Mouse (Mus musculus): ENCODE results near the gene Hba-a1. TPM values are rescaled to one million over a fixed set of nuclear protein-coding genes. Genes with fewer than 3 reads are reported as not detected.
"Not testable (repeated sequence)": the region's sequence is repeated elsewhere in the genome, so short reads cannot be mapped to it uniquely, and the experiment has no call there.

The Hba-a1 gene
- total RNA-seq, 2 experiments from 2014 or later = 3,912 to 12,509 TPM

DNA sequence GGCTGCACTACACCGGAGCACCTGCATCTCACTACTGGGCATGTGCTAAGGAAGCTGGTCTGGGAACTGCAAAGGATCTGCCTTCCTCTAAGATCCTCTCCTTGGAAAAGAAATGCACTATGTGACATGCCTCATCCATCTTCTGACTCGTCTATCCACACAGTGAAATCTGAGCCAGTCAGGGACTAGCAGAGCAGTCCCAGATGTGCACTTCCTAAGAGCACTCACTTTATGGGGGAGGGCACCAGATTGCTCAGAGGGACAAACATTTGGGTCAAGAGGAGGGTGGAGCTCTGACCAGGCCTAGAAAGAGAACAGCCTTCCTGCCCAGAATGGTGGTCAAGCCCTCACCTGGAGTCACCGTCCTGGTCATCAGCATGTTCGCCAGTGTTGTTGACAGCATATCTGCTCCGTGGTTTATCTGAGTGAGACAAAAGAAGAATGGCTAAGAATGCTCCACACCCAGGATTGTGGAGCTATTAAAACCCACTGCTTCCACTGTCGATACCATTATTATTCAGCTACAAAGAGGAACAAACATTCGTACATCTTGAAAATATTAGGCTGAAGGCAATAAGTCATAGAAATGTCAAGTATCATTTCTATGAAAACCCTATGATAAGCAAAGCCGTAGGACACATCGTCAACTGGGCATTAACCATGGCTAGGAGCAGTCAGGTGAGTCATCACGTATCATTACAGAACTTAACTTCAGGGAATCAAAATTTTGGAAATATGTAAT, 20.5 kb upstream of the Hba-a1 start:
- no peak for DNase-seq

DNA sequence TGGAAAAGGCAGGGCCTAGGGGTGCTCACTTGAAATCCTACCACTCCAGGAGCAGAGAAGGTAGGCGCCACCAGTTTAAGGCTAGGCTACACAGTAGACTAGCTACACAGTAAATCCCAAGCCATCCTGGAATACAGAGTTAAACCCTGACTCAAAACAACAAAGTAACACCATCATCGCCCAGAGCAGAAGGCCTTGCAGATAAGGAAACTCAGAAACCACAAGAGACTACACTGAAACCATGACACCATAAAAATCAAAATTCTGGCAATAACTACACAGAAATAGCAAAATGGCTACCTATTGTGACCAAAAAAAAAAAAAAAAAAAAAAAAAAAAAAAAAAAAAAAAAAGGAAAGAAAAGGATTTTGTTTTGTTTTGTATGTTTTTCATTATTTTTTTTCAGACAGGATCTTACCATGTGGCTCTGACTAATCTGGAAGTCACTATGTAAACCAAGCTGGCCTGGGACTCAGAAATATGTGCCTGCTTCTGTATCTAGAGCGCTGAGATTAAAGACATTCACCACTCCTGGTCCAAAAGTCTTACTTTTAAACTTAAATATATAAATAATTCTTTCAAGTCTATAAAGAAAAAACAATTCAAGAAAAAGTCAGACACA, 18.1 kb upstream of the Hba-a1 start:
- DNase-seq = no peak

DNA sequence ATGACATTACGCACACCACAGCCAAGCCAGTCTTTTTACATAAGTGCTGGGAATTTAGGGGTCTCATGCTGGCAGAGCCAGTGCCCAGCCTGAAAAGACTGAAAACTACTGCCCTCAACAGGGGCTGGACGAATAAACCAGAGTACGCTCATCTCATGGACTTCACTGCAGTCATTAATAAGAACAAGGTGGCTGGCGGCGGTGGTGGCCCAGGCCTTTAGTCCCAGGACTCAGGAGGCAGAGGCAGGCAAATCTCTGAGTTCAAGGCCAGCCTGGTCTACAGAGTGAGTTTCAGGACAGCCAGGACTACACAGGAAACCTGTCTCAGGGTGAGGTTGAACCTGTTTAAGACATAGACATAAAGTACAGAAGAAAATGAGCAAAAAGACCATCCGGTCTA, 17.1 kb upstream of the Hba-a1 start:
- no peak for DNase-seq

DNA sequence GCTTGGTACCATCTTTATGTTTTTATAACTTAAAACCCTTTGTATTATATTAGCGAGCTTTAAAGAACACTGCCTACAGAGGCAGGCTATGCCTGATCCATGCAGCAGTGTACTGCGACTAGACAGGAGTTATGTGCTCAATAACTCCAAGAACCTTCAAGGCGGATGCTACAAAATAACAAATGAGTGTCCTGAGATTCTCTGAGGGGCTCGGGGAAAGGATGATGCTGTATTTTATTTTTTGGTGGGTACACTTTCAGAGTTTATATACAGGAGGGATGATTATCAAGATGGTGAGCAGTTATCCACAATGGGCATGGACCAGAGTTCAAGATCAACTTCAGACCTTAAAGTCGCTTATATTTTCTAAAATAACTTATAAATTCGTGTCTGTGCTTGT, 16.5 kb upstream of the Hba-a1 start:
- no peak for DNase-seq

DNA sequence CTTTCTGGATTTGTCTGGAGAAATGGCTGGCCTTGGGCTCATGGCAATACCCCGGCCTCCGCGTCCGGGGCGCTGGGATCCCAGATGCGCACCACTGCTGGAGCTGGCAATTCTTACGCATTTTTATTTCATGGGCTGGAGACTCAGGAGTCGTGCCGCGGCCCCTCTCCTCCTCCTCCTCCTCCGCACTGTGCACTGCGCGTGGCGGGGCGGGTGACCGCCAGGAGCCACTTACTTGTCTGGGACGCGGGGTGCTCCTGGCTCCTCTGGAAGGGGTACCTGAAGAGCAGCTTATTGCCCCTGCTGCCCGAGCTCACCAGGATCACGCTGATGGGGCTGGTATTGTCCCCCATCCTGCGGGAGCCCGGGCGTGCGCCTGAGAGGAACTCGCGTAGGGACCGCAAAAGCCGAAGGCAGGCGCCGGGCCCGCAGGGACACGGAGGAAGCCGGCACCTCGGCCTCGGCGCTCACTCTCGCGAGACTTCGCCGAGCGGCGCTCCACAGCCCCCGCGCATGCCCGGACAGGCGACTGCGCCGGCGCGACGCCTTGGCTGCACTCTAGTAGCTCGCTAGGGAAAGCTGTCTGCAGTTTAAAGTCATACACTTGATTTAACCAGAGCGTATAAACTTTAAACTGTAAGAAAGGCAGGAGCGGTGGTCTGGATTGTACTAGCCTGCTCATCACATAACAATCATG, 16.0 kb upstream of the Hba-a1 start, which contains the start of gene Nprl3:
Gene Nprl3 (minus strand): TSS at position 520 of the 697 bp plus-strand sequence.
- peak; percentile 98 for DNase-seq

DNA sequence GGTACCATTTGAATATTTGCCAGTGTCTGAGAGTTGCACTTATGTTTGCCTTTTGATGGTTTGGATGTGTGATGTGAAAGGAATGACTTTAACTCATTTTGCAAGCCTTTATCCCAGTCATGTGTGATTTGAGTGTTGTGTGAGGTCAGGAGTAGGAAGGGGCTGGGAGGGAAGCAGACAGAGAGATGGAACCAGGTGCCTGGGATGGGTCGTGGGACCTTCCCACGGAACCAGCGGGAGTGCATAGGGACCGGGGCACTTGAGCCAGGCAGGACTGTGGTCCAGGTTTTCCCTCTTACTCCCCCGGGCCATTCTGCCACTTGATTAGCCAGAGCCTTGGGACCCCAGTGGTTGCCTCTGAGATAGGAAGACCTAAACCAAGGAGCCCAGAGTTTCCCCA, 15.3 kb upstream of the Hba-a1 start:
- DNase-seq = no peak

DNA sequence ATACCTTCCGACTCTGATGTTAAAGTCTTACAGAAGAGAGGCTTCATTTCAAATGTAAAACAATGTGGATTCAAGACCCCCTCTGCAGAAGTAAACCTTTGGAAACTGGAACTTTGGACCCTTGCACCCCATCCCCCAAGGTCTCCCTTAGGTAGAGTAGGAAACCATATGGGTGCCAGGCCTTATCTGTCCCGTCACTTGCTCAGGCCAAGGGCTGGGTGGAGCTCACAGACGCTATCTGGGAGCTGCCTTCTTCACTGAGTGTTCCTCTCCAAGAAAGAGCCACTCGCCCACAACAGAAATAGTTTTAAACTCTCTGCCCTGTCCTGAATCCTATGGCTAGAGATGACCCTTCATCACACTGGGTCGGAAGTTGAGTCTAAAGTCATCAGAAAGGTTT, 14.4 kb upstream of the Hba-a1 start:
- no peak for DNase-seq

DNA sequence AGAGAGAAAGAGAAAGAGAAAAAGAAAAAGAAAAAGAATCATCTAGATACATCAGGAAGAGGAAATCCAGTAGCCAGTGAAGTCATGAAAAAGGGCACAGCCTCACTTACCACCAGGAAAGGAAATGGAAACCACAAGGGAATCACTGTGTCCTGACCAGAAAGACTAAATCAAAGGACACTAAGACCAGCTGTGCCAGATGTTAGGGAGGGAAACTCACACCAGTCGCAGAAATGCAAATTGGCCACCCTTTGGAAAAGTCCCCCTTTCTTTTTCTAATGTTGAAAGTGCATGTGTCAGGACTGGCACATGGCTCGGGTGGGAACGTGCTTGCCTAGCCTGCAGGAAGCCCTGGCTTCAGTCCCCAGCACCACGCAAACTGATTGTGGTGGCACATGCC, 12.1 kb upstream of the Hba-a1 start:
- no peak for DNase-seq

DNA sequence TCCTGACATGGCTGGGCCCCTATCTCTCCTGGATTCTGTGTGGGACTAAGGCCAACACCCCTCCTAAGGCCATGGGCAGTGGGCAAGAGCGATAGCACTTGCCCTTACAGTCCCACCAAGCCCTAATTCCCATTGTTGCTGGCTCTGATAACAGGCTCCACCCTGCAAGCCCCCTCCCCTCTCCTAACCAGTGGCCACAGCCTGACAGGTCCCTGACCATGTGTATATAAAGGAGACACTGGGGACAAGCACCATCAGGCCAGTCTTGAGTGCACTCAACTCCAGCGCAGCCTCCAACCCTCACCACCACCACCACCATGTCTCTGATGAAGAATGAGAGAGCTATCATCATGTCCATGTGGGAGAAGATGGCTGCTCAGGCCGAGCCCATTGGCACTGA, 7.0 kb upstream of the Hba-a1 start, which contains the start of gene Hba-x:
Gene Hba-x (plus strand): TSS at position 54 of the 400 bp plus-strand sequence.
- DNase-seq = no peak

DNA sequence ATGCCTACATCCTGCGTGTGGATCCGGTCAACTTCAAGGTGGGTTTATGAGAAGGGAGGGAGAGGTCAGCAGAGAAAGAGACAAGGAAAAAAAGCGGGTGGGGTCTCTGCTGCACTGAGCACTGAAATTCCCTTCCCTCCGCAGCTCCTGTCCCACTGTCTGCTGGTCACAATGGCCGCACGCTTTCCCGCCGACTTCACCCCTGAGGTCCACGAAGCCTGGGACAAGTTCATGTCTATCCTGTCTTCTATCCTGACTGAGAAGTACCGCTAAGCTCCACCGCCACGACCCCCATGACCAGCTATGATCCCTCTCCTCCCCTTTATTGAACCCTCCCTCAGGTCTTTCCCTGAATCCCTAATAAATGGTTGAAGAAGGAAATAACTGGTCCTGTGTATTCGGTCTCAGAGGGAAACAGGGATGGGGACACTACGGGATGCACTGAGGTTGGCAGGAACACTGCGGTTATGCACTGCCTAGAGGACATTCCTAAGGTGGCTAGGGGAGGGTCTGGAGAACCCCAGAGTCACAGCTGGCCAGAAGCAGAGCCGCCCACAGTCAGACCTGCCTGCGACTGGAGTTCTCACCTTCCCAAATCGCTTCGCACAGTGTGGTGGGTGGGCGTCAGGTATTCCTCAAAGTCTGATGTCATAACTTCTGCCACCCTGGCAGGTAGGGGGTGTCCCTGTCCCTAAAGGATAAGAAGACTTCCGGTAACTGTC, 5.4 kb upstream of the Hba-a1 start:
- no peak for DNase-seq

DNA sequence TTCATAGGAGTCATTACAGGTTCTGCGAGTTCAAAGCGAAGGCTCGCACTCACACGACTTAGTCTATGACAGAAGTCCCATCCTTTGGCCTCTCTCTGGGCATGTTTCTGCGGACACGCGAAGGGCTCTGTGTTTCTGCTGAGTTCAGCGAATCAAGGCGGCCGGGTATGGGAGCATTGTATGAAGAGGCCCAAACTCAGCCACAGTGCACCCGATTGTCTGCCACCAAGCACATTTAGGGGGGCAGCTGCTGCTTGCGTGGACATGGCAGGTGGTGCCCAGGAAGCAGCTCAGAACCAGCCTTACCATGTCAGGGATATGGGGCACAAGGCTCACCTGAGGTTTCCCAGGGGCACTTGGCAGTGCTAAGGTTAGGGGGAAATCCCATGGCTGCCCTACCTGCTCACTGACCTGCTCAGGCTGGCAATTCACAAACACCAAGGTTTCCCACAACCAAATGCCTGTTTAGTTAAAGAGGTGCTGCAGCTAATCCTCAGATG, 4.8 kb upstream of the Hba-a1 start:
- DNase-seq = no peak

DNA sequence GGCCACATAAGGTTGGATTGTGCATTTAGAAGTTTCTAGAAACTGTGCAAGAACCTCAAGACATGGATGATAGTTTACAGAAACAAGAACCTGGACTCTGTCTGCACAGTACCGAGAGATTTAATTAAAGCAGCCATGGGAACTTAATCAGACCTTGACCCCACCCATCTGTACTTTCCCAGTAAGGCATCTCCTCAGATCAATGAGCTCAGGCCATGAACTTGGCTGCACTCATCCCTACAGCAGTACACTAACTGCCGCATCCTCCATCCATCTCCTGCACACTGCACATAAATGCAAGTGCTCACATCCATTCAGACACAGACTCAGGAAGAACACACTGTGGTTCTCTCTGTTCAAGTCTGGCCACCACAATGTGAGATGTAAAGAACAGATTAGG, 2.7 kb upstream of the Hba-a1 start:
- DNase-seq = no peak

DNA sequence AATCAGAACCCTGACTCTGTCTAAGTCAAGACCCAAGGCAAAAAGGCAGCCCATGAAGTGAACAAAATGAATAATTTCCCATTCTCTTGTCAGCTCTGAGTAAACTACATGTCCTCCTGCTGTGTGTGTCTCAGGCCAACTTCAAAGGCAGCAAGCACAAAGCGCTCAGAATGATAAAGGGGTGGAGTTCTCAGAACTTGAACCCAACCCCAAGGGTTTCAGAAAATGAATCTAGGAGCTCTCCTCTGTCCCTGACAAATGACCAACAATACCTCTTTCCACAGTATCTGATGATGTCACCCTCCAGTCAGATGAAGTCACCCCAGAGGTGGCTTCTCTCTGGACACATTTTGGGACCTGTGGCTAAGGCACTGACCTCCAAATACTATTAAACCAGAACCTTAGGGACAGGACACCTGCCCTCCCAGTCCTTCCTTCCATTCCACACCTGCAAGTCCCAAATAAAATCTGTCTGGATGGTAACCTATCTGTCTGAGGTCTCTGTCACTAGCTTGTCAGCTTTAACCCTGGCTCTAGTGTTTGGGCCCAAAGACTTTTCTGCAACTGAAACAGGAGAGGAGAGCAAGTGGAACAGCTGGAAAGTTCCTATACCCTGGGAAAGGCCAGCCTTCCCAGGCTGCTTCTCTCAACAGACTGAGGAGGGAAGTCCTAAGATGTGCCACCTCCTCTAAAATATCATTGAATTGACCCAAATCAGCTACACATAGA, 1.7 kb upstream of the Hba-a1 start:
- DNase-seq = no peak

DNA sequence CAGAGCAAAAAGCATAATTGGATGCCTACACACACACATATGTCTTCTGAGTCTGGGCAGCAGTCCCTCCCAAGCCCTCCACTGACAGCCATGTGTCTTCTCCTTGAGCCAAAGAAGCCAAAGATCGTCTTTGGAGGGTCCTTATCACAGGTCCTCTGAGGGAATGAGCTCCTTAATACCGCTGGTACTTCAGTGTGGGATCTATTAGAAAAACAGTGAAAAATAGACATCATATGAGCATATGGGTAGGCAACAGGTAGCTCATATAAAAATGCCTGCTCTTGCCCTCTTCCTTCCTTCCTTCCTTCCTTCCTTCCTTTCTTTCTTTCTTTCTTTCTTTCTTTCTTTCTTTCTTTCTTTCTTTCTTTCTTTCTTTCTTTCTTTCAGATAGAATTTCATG, 1.3 kb downstream of the Hba-a1 start:
- DNase-seq = not testable (repeated sequence)

DNA sequence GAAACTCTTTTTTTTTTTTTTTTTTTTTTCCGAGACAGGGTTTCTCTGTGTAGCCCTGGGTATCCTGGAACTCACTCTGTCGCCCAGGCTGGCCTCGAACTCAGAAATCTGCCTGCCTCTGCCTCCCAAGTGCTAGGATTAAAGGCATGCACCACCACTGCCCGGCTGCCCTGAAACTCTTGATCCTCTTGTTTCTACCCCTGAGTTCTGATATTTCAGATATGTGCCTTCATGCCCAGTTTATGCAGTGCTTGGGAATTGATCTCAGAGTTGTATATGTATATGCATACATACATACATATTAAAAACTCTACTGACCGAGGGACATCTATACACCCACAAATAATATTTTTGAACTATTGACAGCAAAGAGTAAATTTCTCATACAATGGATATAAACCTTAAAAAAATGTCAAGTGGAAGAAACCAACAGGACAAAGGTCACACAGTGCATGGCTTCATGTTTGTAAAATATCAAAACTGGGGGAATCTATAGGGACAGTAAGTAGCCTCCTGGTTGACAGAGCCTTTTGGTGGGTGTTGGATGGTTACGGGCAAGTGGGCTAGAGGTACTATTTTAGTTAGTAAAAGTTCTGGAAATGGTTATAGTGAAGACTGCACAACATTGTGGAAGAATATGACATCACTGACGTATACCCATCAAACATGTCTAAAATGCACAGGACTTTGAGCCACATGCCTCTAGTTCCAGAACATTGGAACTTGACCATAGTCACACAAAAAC, 1.9 kb downstream of the Hba-a1 start:
- DNase-seq = no peak

DNA sequence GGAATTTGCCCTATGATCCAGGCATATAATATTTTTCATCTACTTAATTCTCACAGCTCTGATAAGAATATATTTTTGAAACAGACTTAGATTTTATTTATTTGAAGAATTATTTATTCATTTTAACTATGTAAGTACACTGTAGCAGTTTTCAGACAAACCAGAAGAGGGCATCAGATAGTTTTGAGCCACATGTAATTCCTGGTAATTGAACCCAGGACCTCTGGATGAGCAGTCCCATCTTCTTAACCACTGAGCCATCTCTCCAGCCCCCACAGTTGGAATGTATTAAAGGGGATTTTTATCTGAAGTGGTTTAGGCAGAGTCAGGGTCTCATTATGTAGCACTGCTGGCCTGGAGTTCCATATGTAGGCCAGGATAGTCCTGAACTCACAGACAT, 2.6 kb downstream of the Hba-a1 start:
- DNase-seq = not testable (repeated sequence)

DNA sequence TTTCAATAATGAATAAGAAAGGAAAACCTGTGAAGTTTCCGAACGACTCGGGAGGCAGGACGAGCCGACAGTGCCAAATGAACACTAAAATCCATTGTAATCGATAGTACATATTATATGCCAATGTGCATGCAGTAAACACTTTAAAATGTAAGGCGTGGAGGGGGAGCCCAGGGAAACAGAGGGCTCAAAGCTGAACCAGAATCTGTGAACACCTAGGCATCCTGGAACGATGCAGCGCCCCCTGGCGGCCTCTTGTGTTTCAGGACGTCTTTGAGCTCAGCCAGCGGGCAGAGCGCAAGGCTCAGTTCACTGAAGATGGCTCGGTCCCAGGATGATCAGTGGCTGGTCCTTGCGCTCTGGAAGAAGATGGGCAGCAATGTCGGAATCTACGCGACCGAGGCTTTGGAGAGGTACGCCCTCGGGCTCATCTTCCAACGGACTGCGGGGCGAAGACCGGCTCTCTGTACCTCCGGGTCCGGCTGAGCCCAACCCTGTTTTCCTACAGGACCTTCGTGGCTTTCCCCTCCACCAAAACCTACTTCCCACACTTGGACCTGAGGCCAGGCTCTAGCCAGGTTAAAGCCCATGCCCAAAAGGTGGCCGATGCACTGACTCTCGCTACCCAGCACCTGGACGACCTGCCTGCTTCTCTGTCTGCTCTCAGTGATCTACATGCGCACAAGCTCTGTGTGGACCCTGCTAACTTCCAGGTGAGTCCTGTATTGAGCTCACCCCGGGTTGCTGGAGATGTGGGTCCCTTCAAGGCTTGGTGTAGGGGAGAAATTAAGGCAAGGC, 3.6 kb downstream of the Hba-a1 start, which contains the start of gene Hbq1b:
Gene Hbq1b (plus strand): TSS at position 271 of the 798 bp plus-strand sequence.
- peak; percentile 83 for DNase-seq

DNA sequence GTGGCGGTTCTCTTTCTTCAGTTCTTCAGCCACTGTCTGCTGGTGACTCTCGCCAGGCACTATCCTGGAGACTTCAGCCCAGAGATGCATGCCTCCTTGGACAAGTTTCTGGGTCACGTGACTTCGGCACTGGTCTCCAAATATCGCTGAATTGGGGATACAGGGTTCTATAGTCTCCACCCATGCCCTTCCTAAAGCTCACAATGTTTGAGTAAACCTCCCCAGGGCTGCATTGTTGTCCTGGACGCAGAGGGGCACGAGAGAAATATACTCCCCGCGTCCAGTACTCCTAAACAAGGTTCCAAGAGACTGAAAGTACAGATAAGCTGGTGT, 4.1 kb downstream of the Hba-a1 start:
- DNase-seq = no peak

DNA sequence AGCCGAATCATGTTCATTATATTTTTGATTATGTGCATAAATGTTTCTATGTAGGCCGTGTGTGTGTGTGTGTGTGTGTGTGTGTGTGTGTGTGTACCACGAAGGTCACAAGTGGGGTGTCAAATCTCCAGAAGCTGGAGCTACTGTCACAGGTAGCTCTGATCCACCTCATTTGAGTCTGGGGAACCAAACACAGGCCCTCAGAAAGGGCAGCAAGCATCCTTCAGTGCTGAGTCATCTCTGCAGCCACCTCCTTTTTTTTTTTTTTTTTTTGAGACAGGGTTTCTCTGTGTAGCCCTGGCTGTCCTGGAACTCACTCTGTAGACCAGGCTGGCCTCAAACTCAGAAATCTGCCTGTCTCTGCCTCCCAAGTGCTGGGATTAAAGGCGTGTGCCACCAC, 9.5 kb downstream of the Hba-a1 start:
- DNase-seq = not testable (repeated sequence)

DNA sequence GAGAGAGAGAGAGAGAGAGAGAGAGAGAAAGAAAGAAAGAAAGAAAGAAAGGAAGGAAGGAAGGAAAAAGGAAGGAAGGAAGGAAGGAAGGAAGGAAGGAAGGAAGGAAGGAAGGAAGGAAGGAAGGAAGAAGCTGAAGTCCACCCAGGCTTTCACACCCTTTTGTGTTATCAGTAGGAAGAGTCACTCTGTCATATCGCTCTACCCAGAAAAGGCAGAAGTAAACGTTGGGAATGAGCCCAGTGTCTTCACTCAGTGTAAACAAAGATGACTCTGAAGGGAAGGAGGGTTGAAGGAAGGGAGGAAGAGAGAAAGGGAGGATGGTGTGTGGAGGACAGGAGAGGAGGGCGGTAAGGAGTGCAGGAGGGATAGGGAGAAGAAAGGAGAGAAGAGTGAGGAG, 10.2 kb downstream of the Hba-a1 start:
- DNase-seq = not testable (repeated sequence)

Measured in heart, postnatal 4 days (tissue).